Mouse (Mus musculus): ENCODE results near the gene Xrcc3.

DNA sequence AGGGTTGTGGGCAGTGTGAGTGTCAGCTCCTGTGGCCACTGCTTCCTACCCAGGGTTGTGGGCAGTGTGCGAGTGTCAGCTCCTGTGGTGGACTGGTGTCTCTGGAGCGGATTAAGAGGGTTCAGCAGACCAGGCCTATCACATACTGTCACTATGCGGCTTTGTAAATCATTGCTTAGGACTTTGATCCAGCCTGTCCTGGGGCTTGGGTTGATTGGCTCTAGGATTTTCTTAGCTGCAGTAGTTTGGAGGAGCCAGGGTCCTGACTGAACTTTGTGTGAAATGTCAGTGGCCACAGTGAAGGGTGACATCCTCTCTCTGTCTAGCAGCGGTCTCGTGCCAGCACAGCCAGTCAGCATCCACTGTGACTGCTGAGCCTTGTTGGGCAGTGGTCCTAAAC lies 23.6 kb downstream of the Xrcc3 start:
- no peak for TF ChIP-seq CTCF (conservative IDR thresholded peaks at IDR 0.05; ENCODE audit: insufficient read depth, insufficient read length, low read depth, low read length)
- TF ChIP-seq POLR2A (IDR thresholded peaks at IDR 0.05; ENCODE audit: low read depth, low read length), result no peak
